Mouse (Mus musculus) mouse embryonic stem cell (cell line): ENCODE measurements around the gene Unc5c.

ENCODE experiments used
- in situ Hi-C, 2 experiments: fragments of 300-500 bp; cut with MboI; formaldehyde crosslinking; loops; 1 replicate in 1 of 2; 3 replicates in 1 of 2; pipeline ENCODE4 v1.14.3; 2019 to 2020; ENCODE audit warnings: low sequenced_read_pairs in 2 of 2, low pct_unique_long_range_greater_than_20kb in 1 of 2, mixed read lengths in 1 of 2; ENCODE audit not compliant: unreplicated experiment in 1 of 2

The Unc5c gene

GRCm38 (mm10) chr3:141465104-141465705 is at the start of gene Unc5c:
Unc5c (plus strand) TSS chr3:141465216.
- in situ Hi-C loops, result no loop called here

GRCm38 (mm10) chr3:141457475-141457874 is 7.5 kb upstream of the Unc5c start:
- in situ Hi-C loops, result no loop called here

- in situ Hi-C loops, result no loop called here
These were observed 2.5 kb upstream of the Unc5c start for GRCm38 (mm10) chr3:141462482-141462881.

- in situ Hi-C loops, result no loop called here
These were observed 319 bp upstream of the Unc5c start for GRCm38 (mm10) chr3:141464691-141465103.

- in situ Hi-C loops, result no loop called here
These were observed 1.0 kb downstream of the Unc5c start for GRCm38 (mm10) chr3:141466061-141466460.

- in situ Hi-C loops, result no loop called here
These were observed 1.8 kb downstream of the Unc5c start for GRCm38 (mm10) chr3:141466727-141467335.

- in situ Hi-C loops, result no loop called here
These were observed 4.3 kb downstream of the Unc5c start for GRCm38 (mm10) chr3:141469338-141469737.

GRCm38 (mm10) chr3:141473205-141473604 is 8.2 kb downstream of the Unc5c start:
- in situ Hi-C loops, result no loop called here

GRCm38 (mm10) chr3:141475389-141475788 is 10.4 kb downstream of the Unc5c start:
- in situ Hi-C loops, result no loop called here

GRCm38 (mm10) chr3:141475919-141476318 is 10.9 kb downstream of the Unc5c start:
- in situ Hi-C loops, result no loop called here

GRCm38 (mm10) chr3:141476670-141477069 is 11.7 kb downstream of the Unc5c start:
- in situ Hi-C loops, result no loop called here

GRCm38 (mm10) chr3:141482465-141482864 is 17.4 kb downstream of the Unc5c start:
- in situ Hi-C loops, result no loop called here

GRCm38 (mm10) chr3:141483665-141484431 is 18.8 kb downstream of the Unc5c start:
- in situ Hi-C loops, result no loop called here

- in situ Hi-C loops, result no loop called here
These were observed 20.2 kb downstream of the Unc5c start for GRCm38 (mm10) chr3:141485218-141485617.

- in situ Hi-C loops, result no loop called here
These were observed 25.6 kb downstream of the Unc5c start for GRCm38 (mm10) chr3:141490647-141491046.

GRCm38 (mm10) chr3:141491272-141491950 is 26.4 kb downstream of the Unc5c start:
- in situ Hi-C loops, result no loop called here

- in situ Hi-C loops, result no loop called here
These were observed 26.9 kb downstream of the Unc5c start for GRCm38 (mm10) chr3:141491951-141492310.

GRCm38 (mm10) chr3:141493000-141493399 is 28.0 kb downstream of the Unc5c start:
- in situ Hi-C loops, result no loop called here

- in situ Hi-C loops, result no loop called here
These were observed 33.5 kb downstream of the Unc5c start for GRCm38 (mm10) chr3:141498348-141499056.
